Mouse (Mus musculus) embryonic facial prominence, embryonic 15.5 days (tissue): ENCODE measurements at regions not wholly inside any gene's neighbourhood (a gene's known extent, or its start where the extent isn't known, plus 50 kb on each side); places are given as distances from the start of the nearest gene placed in this dataset.
A peak's percentile ranks its signal among the peaks of the same experiment; 100 is the strongest.

ENCODE experiments used
- ATAC-seq: fragments of 200-750 bp; cut with Nextera tagmentation; 2 replicates; pipeline ENCODE4 v1.8.0; 2017; ENCODE audit warnings: low read depth, moderate TSS enrichment; ENCODE audit not compliant: insufficient number of reproducible peaks, low FRiP score, low TSS enrichment
- H3K27ac ChIP-seq: fragments of 300-500 bp; sonication (generic); replicated peaks from 2 replicates; pipeline ENCODE4 v1.5.1; 2015; ENCODE audit warnings: mild to moderate bottlenecking, inconsistent platforms
- H3K27me3 ChIP-seq: fragments of 300-500 bp; sonication (generic); 2 replicates; pipeline ENCODE4 v1.6.1; 2015; ENCODE audit warnings: inconsistent platforms
- H3K36me3 ChIP-seq: fragments of 300-500 bp; sonication (generic); 2 replicates; pipeline ENCODE4 v1.6.1; 2015; ENCODE audit warnings: mild to moderate bottlenecking, inconsistent platforms
- H3K4me1 ChIP-seq: fragments of 300-500 bp; sonication (generic); 2 replicates; pipeline ENCODE4 v1.6.1; 2015; ENCODE audit warnings: inconsistent platforms
- H3K4me2 ChIP-seq: fragments of 300-500 bp; sonication (generic); replicated peaks from 2 replicates; pipeline ENCODE4 v1.6.1; 2015; ENCODE audit warnings: mild to moderate bottlenecking, inconsistent platforms
- H3K4me3 ChIP-seq: fragments of 300-500 bp; sonication (generic); replicated peaks from 2 replicates; pipeline ENCODE4 v1.5.1; 2015; ENCODE audit warnings: mild to moderate bottlenecking, inconsistent platforms
- H3K9ac ChIP-seq: fragments of 300-500 bp; sonication (generic); 2 replicates; pipeline ENCODE4 v1.6.1; 2015; ENCODE audit warnings: inconsistent platforms
- H3K9me3 ChIP-seq: fragments of 300-500 bp; sonication (generic); replicated peaks from 2 replicates; pipeline ENCODE4 v1.6.1; 2016; ENCODE audit warnings: inconsistent platforms
- WGBS: fragments of 180-500 bp; shearing (Covaris S2); methylation state at CpG from one replicate; pipeline ENCODE4 v1.1.7; 2015; 5-methylcytosine and 5-hydroxymethylcytosine counted together

DNA sequence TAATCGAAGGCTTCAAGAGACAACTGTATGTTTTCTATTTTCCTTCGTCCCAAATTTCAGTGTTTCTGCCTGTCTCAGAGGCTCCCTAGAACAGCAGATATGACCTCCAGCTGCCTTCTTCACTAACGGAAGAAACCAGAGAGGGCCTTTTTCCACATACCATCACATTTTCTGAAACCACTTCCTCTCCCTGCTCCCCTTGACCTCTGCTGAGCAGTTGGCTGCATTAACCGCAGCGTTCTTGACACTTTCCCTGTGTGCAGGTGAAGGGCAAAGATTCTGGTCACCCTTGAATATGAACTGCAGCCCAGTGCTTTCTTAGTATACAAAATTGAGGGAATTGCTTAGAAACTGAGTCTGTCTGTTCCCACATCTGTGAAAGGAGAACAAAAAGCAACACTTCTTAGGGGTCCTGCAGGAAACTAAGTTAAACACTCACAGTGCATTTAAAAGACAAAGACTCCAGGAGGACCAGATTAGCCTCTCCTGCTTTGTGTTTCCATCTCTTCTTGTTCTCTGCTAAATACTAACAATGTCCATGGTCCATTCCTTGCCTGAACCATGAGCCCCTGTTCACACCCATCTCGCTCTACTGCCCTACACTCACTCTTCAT lies 98.4 kb downstream of the Akap11 start:
- Histone ChIP-seq H3K4me1 (no peaks in the 10 kb centered on the region), H3K36me3 (no peaks in the 10 kb centered on the region), H3K4me3 (no peak overlapping the region), H3K4me2 (no peak overlapping the region), H3K9ac (no peak overlapping the region), H3K27me3 (no peaks in the 10 kb centered on the region), H3K9me3 (no peaks in the 10 kb centered on the region), H3K27ac (no peak overlapping the region)
- ATAC-seq, result no peak
- WGBS, result 41% methylated on average over 6 of the region's 6 CpGs

- Histone ChIP-seq H3K4me1 (peaks cover 5% of the 10 kb centered on the region; the same call in 1 of the 2 replicates), H3K9ac (no peak overlapping the region), H3K27me3 (no peaks in the 10 kb centered on the region), H3K9me3 (no peaks in the 10 kb centered on the region), H3K27ac (no peak overlapping the region), H3K36me3 (no peaks in the 10 kb centered on the region), H3K4me2 (no peak overlapping the region), H3K4me3 (no peak overlapping the region)
- no peak for ATAC-seq
- 74% methylated on average over 4 of the region's 4 CpGs for WGBS
Measured at GRCm38 (mm10) chr14:78436586-78436985, 100.0 kb downstream of the Akap11 start.

DNA sequence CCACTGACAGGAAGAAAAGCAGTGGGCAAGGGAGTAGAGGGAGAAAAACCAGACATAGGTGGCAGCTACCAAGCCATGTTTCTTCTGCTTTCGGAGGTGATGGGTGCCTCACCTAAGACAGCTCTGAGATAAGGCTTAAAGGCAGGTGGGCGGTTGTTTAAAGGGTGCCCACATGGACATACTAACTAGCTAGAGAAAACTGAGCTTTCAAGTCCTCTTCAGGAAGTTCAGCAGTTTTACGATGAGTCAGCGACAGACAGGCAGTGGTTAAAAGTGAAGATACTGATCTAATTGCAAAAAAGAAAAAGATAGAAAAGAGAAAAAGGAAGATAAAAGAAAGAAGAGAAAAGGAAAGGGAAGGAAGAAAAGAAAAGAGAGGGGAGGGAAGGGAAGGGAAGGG lies 100.6 kb downstream of the Akap11 start:
- H3K9ac ChIP-seq, result no peak overlapping the region
- 86% methylated on average over 4 of the region's 4 CpGs for WGBS

GRCm38 (mm10) chr14:78435561-78435960 lies 101.0 kb downstream of the Akap11 start:
- ATAC-seq, result no peak

More for the DNA sequence above, 100.6 kb downstream of the Akap11 start:
- Histone ChIP-seq H3K27ac (no peak overlapping the region), H3K4me2 (no peak overlapping the region), H3K27me3 (no peaks in the 10 kb centered on the region), H3K4me1 (peaks cover 5% of the 10 kb centered on the region; the same call in 1 of the 2 replicates), H3K9me3 (no peaks in the 10 kb centered on the region), H3K36me3 (no peaks in the 10 kb centered on the region), H3K4me3 (no peak overlapping the region)
- ATAC-seq, result no peak

GRCm38 (mm10) chr14:78434753-78435152 lies 101.9 kb downstream of the Akap11 start:
- no peak for ATAC-seq
- Histone ChIP-seq H3K4me2 (no peak overlapping the region), H3K27me3 (no peaks in the 10 kb centered on the region), H3K9me3 (no peaks in the 10 kb centered on the region), H3K36me3 (no peaks in the 10 kb centered on the region), H3K9ac (no peak overlapping the region), H3K27ac (no peak overlapping the region), H3K4me3 (no peak overlapping the region), H3K4me1 (peaks cover 5% of the 10 kb centered on the region; the same call in 1 of the 2 replicates)
- 88% methylated on average over 9 of the region's 9 CpGs for WGBS

More at GRCm38 (mm10) chr14:78435561-78435960, 101.0 kb downstream of the Akap11 start:
- Histone ChIP-seq H3K9ac (no peak overlapping the region), H3K27me3 (no peaks in the 10 kb centered on the region), H3K4me1 (peaks cover 5% of the 10 kb centered on the region; the same call in 1 of the 2 replicates), H3K4me3 (no peak overlapping the region), H3K4me2 (no peak overlapping the region), H3K9me3 (no peaks in the 10 kb centered on the region), H3K27ac (no peak overlapping the region), H3K36me3 (no peaks in the 10 kb centered on the region)
- WGBS, result 82% methylated on average over 10 of the region's 10 CpGs

DNA sequence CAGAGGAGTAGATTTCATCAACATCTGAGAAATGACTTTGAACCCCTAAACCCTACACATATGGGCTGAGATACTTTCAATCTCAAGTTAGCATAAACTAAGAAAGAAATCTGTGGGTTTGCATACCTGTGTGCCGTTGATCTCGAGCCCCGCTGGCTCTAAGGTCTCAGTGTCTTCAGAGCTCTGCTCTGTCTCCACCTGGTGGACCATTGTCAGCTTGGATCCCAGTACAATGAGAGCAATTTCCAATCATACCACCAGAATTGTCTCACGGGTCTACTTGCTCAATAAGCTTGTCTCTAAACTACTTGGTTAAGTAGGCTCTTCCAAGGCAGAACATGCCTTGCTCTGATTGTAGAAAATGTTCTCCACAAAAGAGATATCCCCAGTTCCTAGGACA lies 102.5 kb downstream of the Akap11 start:
- Histone ChIP-seq H3K27me3 (no peaks in the 10 kb centered on the region), H3K9ac (no peak overlapping the region), H3K36me3 (no peaks in the 10 kb centered on the region), H3K4me3 (no peak overlapping the region), H3K4me1 (peaks cover 5% of the 10 kb centered on the region; the same call in 1 of the 2 replicates), H3K4me2 (no peak overlapping the region), H3K27ac (no peak overlapping the region), H3K9me3 (no peaks in the 10 kb centered on the region)
- ATAC-seq, result 0 out of 2 replicates have a peak, but pooled peaks have one; percentile 43
- WGBS, result 91% methylated on average over 4 of the region's 4 CpGs

DNA sequence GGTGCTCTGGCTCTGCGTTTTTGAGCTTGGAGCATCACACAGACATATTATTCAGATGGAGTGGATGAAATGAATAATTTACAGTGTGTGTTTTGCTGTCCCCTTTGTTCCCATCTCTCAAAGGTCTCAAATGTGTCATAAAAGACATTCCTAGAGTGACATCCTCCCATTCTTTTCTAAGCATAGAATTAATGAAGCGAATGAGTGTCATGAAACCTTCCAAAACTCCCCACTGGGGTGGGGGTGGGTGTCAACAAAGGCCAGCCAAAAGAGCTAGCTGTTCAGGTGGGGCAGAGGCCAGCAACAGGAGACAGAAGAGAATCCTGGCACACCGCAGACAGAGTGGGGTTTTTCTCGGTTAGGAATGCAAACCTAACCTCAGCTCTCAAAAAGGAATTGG lies 104.1 kb downstream of the Akap11 start:
- WGBS, result 44% methylated on average over 4 of the region's 4 CpGs
- Histone ChIP-seq H3K4me3 (no peak overlapping the region), H3K27ac (no peak overlapping the region), H3K4me2 (no peak overlapping the region), H3K36me3 (no peaks in the 10 kb centered on the region), H3K9ac (no peak overlapping the region), H3K9me3 (no peaks in the 10 kb centered on the region), H3K4me1 (peaks cover 5% of the 10 kb centered on the region; the same call in 1 of the 2 replicates), H3K27me3 (no peaks in the 10 kb centered on the region)
- ATAC-seq, result no peak

GRCm38 (mm10) chr14:78431931-78432330 lies 104.7 kb downstream of the Akap11 start:
- no peaks in the 10 kb centered on the region for H3K36me3 ChIP-seq
- no peaks in the 10 kb centered on the region for H3K9me3 ChIP-seq
- WGBS, result 72% methylated on average over 5 of the region's 5 CpGs
- no peak overlapping the region for H3K4me2 ChIP-seq
- peaks cover 5% of the 10 kb centered on the region; the same call in 1 of the 2 replicates for H3K4me1 ChIP-seq
- H3K4me3 ChIP-seq, result no peak overlapping the region
- H3K27ac ChIP-seq, result no peak overlapping the region
- no peaks in the 10 kb centered on the region for H3K27me3 ChIP-seq
- H3K9ac ChIP-seq, result no peak overlapping the region
- ATAC-seq, result no peak

DNA sequence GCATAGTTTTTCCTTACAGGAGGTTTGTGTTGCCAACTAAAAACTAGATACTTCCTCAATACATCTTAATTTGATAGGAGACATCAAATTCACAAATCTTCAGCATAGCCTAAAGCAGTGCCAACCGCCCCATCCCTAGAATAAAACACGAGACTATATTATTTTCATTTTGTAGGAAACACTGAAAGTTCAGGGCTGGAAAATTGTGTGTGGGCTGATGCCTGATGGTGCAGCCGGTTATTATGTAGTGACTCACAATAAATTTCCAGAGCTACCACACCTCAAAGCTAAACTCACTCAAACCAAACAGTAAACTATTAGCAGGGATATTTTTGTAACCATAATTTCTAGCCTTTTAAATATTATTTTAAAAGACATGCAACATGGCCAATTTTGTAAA lies 105.2 kb downstream of the Akap11 start:
- ATAC-seq, result no peak
- Histone ChIP-seq H3K9ac (no peak overlapping the region), H3K9me3 (no peaks in the 10 kb centered on the region), H3K4me1 (peaks cover 5% of the 10 kb centered on the region; the same call in 1 of the 2 replicates), H3K27me3 (no peaks in the 10 kb centered on the region), H3K27ac (no peak overlapping the region), H3K4me3 (no peak overlapping the region), H3K36me3 (no peaks in the 10 kb centered on the region), H3K4me2 (no peak overlapping the region)
- WGBS, result 72% methylated on average over 3 of the region's 3 CpGs

GRCm38 (mm10) chr14:78428233-78429019 lies 108.2 kb downstream of the Akap11 start:
- no peaks in the 10 kb centered on the region for H3K9me3 ChIP-seq
- no peak overlapping the region for H3K4me2 ChIP-seq
- WGBS, result 64% methylated on average over 10 of the region's 10 CpGs
- no peak overlapping the region for H3K4me3 ChIP-seq
- no peaks in the 10 kb centered on the region for H3K27me3 ChIP-seq
- H3K27ac ChIP-seq, result peak overlapping the region; percentile 45; the same call in 1 of the 2 replicates
- no peak overlapping the region for H3K9ac ChIP-seq
- H3K36me3 ChIP-seq, result no peaks in the 10 kb centered on the region
- peaks cover 5% of the 10 kb centered on the region; the same call in 1 of the 2 replicates for H3K4me1 ChIP-seq
- ATAC-seq, result no peak

GRCm38 (mm10) chr14:78427062-78427461 lies 109.5 kb downstream of the Akap11 start:
- no peak overlapping the region for H3K27ac ChIP-seq
- H3K27me3 ChIP-seq, result no peaks in the 10 kb centered on the region
- H3K36me3 ChIP-seq, result no peaks in the 10 kb centered on the region
- no peak for ATAC-seq
- H3K4me2 ChIP-seq, result no peak overlapping the region
- H3K4me3 ChIP-seq, result no peak overlapping the region
- peaks cover 1% of the 10 kb centered on the region; the same call in 1 of the 2 replicates for H3K4me1 ChIP-seq
- no peak overlapping the region for H3K9ac ChIP-seq
- 65% methylated on average over 3 of the region's 3 CpGs for WGBS
- no peaks in the 10 kb centered on the region for H3K9me3 ChIP-seq
